Mouse (Mus musculus): ENCODE results near the gene Reln. TPM values are rescaled to one million over a fixed set of nuclear protein-coding genes. Genes with fewer than 3 reads are reported as not detected.

The Reln gene
- total RNA-seq, 2 experiments from 2014 or later, result 272 to 308 TPM

- ATAC-seq (replicated peaks; ENCODE audit: low FRiP score, poor library complexity, severe bottlenecking), result no peak
Observed at GRCm38 (mm10) chr5:21948736-21949506, 395.6 kb downstream of the Reln start.

- ATAC-seq (replicated peaks; ENCODE audit: low FRiP score, poor library complexity, severe bottlenecking), result no peak
Observed at GRCm38 (mm10) chr5:21947610-21948381, 396.7 kb downstream of the Reln start.

- ATAC-seq (replicated peaks; ENCODE audit: low FRiP score, poor library complexity, severe bottlenecking), result no peak
Observed at GRCm38 (mm10) chr5:21944579-21944978, 399.9 kb downstream of the Reln start.

- ATAC-seq (replicated peaks; ENCODE audit: low FRiP score, poor library complexity, severe bottlenecking), result no peak
Observed at GRCm38 (mm10) chr5:21939405-21939804, 405.1 kb downstream of the Reln start.

- no peak for ATAC-seq (replicated peaks; ENCODE audit: low FRiP score, poor library complexity, severe bottlenecking)
Observed at GRCm38 (mm10) chr5:21938138-21938537, 406.4 kb downstream of the Reln start.

GRCm38 (mm10) chr5:21936627-21937026 lies 407.9 kb downstream of the Reln start:
- ATAC-seq (replicated peaks; ENCODE audit: low FRiP score, poor library complexity, severe bottlenecking), result no peak

- no peak for ATAC-seq (replicated peaks; ENCODE audit: low FRiP score, poor library complexity, severe bottlenecking)
Observed at GRCm38 (mm10) chr5:21936096-21936495, 408.4 kb downstream of the Reln start.

- no peak for ATAC-seq (replicated peaks; ENCODE audit: low FRiP score, poor library complexity, severe bottlenecking)
Observed at GRCm38 (mm10) chr5:21934811-21935396, 409.6 kb downstream of the Reln start.

- no peak for ATAC-seq (replicated peaks; ENCODE audit: low FRiP score, poor library complexity, severe bottlenecking)
Observed at GRCm38 (mm10) chr5:21934173-21934698, 410.3 kb downstream of the Reln start.

GRCm38 (mm10) chr5:21933340-21934075 lies 411.0 kb downstream of the Reln start:
- no peak for ATAC-seq (replicated peaks; ENCODE audit: low FRiP score, poor library complexity, severe bottlenecking)

- no peak for ATAC-seq (replicated peaks; ENCODE audit: low FRiP score, poor library complexity, severe bottlenecking)
Observed at GRCm38 (mm10) chr5:21931151-21931550, 413.4 kb downstream of the Reln start.

GRCm38 (mm10) chr5:21920310-21920709 lies 424.2 kb downstream of the Reln start:
- no peak for ATAC-seq (replicated peaks; ENCODE audit: low FRiP score, poor library complexity, severe bottlenecking)

GRCm38 (mm10) chr5:21919281-21919780 lies 425.2 kb downstream of the Reln start:
- ATAC-seq (replicated peaks; ENCODE audit: low FRiP score, poor library complexity, severe bottlenecking), result no peak

- no peak for ATAC-seq (replicated peaks; ENCODE audit: low FRiP score, poor library complexity, severe bottlenecking)
Observed at GRCm38 (mm10) chr5:21915973-21916372, 428.5 kb downstream of the Reln start.

- no peak for ATAC-seq (replicated peaks; ENCODE audit: low FRiP score, poor library complexity, severe bottlenecking)
Observed at GRCm38 (mm10) chr5:21914776-21915175, 429.7 kb downstream of the Reln start.

GRCm38 (mm10) chr5:21912835-21913530 lies 431.5 kb downstream of the Reln start:
- no peak for ATAC-seq (replicated peaks; ENCODE audit: low FRiP score, poor library complexity, severe bottlenecking)

GRCm38 (mm10) chr5:21910726-21911125 lies 433.8 kb downstream of the Reln start:
- ATAC-seq (replicated peaks; ENCODE audit: low FRiP score, poor library complexity, severe bottlenecking), result no peak

- ATAC-seq (replicated peaks; ENCODE audit: low FRiP score, poor library complexity, severe bottlenecking), result no peak
Observed at GRCm38 (mm10) chr5:21909713-21910112, 434.8 kb downstream of the Reln start.

- ATAC-seq (replicated peaks; ENCODE audit: low FRiP score, poor library complexity, severe bottlenecking), result no peak
Observed at GRCm38 (mm10) chr5:21901411-21901810, 443.1 kb downstream of the Reln start.

Measured in erythroblast, adult 5-6 weeks (primary cell).